Mouse (Mus musculus) right cerebral cortex, postnatal 36 days (tissue): ENCODE measurements at regions not wholly inside any gene's neighbourhood (a gene's known extent, or its start where the extent isn't known, plus 50 kb on each side); places are given as distances from the start of the nearest gene placed in this dataset.

Source experiments
- DNase-seq, 2 experiments: peaks; one replicate each; pipeline ENCODE4 v3.0.0; 2022; ENCODE audit warnings: low spot score in 2 of 2, mixed read lengths in 1 of 2

- DNase-seq, result no peak
Measured at GRCm38 (mm10) chr9:47432715-47433114, 97.3 kb upstream of the Cadm1 start.

GRCm38 (mm10) chr9:47433185-47433584, 96.8 kb upstream of the Cadm1 start:
- no peak for DNase-seq

GRCm38 (mm10) chr9:47434091-47434490, 95.9 kb upstream of the Cadm1 start:
- DNase-seq, result no peak

GRCm38 (mm10) chr9:47438976-47439375, 91.0 kb upstream of the Cadm1 start:
- no peak for DNase-seq

GRCm38 (mm10) chr9:47439506-47439905, 90.5 kb upstream of the Cadm1 start:
- DNase-seq, result no peak

- DNase-seq, result no peak
Measured at GRCm38 (mm10) chr9:47440128-47440527, 89.8 kb upstream of the Cadm1 start.

GRCm38 (mm10) chr9:47441155-47441554, 88.8 kb upstream of the Cadm1 start:
- no peak for DNase-seq

GRCm38 (mm10) chr9:47444168-47444567, 85.8 kb upstream of the Cadm1 start:
- no peak for DNase-seq

GRCm38 (mm10) chr9:47444752-47445151, 85.2 kb upstream of the Cadm1 start:
- DNase-seq, result no peak

- DNase-seq, result no peak
Measured at GRCm38 (mm10) chr9:47445332-47445731, 84.6 kb upstream of the Cadm1 start.

- DNase-seq, result no peak
Measured at GRCm38 (mm10) chr9:47452752-47453151, 77.2 kb upstream of the Cadm1 start.

- DNase-seq, result no peak
Measured at GRCm38 (mm10) chr9:47458721-47459418, 71.1 kb upstream of the Cadm1 start.

- DNase-seq, result no peak
Measured at GRCm38 (mm10) chr9:47459461-47460049, 70.4 kb upstream of the Cadm1 start.

- no peak for DNase-seq
Measured at GRCm38 (mm10) chr9:47460241-47460640, 69.7 kb upstream of the Cadm1 start.

- DNase-seq, result no peak
Measured at GRCm38 (mm10) chr9:47461915-47462314, 68.1 kb upstream of the Cadm1 start.

GRCm38 (mm10) chr9:47466767-47467166, 63.2 kb upstream of the Cadm1 start:
- DNase-seq, result no peak

GRCm38 (mm10) chr9:47467815-47468214, 62.2 kb upstream of the Cadm1 start:
- DNase-seq, result no peak

- no peak for DNase-seq
Measured at GRCm38 (mm10) chr9:47469576-47469975, 60.4 kb upstream of the Cadm1 start.

- DNase-seq, result no peak
Measured at GRCm38 (mm10) chr9:47470741-47471140, 59.2 kb upstream of the Cadm1 start.

- DNase-seq, result no peak
Measured at GRCm38 (mm10) chr9:47471767-47472420, 58.1 kb upstream of the Cadm1 start.

GRCm38 (mm10) chr9:47473776-47474365, 56.1 kb upstream of the Cadm1 start:
- DNase-seq, result no peak

- no peak for DNase-seq
Measured at GRCm38 (mm10) chr9:47474776-47475175, 55.2 kb upstream of the Cadm1 start.

GRCm38 (mm10) chr9:47477889-47478288, 52.1 kb upstream of the Cadm1 start:
- no peak for DNase-seq
